Mouse (Mus musculus) liver, embryonic 14.5 days (tissue): ENCODE measurements around the gene Tgfbr1.

Experiments
- CTCF ChIP-seq: IDR thresholded peaks from 2 replicates; pipeline ENCODE4 v1.5.1; 2016; ENCODE audit warnings: antibody characterized with exemption, low read depth, control low read depth
- EP300 ChIP-seq: IDR thresholded peaks from 2 replicates; pipeline ENCODE4 v1.6.1; 2016; ENCODE audit warnings: antibody characterized with exemption, low read depth

DNA sequence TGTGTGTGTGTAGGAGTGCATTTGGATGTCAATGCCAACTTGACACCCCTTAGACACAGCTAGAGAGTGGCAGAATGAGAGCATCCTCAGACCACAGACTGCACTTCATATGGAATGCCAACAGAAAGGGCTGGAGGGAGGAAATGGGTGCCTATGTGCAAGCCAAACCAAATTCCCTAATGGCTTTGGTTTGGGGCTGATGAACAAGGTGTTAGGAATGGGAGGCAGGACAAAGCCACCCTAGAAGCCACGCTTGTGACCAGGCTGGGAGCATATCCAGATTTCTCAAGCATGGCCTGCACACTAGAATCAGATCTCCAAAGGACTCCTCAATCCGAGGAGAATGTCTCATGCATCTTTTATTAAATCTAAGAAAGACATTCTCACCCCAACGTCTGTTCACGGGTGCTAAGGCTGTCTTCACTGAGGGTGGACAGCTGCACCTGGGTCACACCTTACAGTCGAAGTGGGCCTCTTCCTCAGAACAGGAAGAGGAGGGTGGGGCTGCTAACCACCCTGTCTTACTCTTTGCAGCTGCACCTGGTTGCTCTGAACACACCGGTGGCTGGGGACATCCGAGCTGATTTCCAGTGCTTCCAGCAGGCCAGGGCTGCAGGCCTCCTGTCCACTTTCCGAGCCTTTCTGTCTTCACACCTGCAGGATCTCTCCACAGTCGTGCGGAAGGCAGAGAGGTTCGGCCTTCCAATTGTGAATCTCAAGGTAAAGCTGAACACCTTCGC lies 43.0 kb upstream of the Tgfbr1 start:
- no peak for TF ChIP-seq EP300
- no peak for TF ChIP-seq CTCF
